Comparison of ENCODE assay signal across 26 mouse cellular contexts in the genomic region with DNA sequence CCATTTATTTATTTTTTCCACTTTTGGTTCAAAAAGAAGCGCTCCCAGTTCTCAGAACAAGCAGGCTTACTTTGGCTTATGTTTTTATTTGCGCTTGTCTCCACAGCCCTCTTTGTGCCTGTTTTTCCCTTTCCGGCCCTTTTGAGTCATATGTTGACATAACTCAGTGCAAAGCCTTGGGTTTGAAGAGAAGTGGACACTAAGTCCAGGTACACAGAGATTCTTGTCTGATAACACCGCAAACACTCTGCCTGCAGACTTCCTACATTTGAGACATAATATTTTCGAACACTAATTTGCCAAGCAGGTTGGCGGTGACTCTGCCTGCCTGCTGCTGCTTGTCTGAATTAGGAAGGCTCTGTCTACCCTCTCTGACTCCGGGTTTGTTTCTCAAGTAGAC.
DNase-seq lines count a peak whose midpoint lies in the region; ATAC-seq and TF ChIP-seq lines count a peak whose summit lies in the region.
"Had no signal": no experiment of that assay in that cellular context is flagged by ENCODE, and none has a peak within 500 bp of the region (broad histone marks: within the 10 kb centered on the region; RNA-seq: fewer than 3 reads in every experiment).

No protein-coding gene starts in this region.

- TF ChIP-seq POLR2A in lung, adult 2 months (IDR thresholded peaks at IDR 0.05; ENCODE audit: borderline replicate concordance, extremely low read depth, low read depth, low read length): no peak
- TF ChIP-seq POLR2A in cerebellum, adult 2 months (IDR thresholded peaks at IDR 0.05; ENCODE audit: borderline replicate concordance, insufficient read depth, low read length): no peak

- TF ChIP-seq EP300 in lung, postnatal 0 days (IDR thresholded peaks at IDR 0.05): no peak

- H3K27me3 ChIP-seq in forebrain, embryonic 14.5 days (replicated peaks; ENCODE audit: control insufficient read depth, insufficient read depth, low read length): no peaks in the 10 kb centered on the region
- H3K27me3 ChIP-seq in forebrain, embryonic 16.5 days (replicated peaks; ENCODE audit: control insufficient read depth, insufficient read depth, low read length): no peaks in the 10 kb centered on the region
- H3K27me3 ChIP-seq in lung, postnatal 0 days (replicated peaks; ENCODE audit: insufficient read depth, low read length): no peaks in the 10 kb centered on the region
- H3K27me3 ChIP-seq in embryonic facial prominence, embryonic 14.5 days (replicated peaks; ENCODE audit: control insufficient read depth, insufficient read depth, low read length): no peaks in the 10 kb centered on the region
- H3K27me3 ChIP-seq in stomach, embryonic 15.5 days (replicated peaks): no peaks in the 10 kb centered on the region
- no peaks in the 10 kb centered on the region for H3K27me3 ChIP-seq in cerebellum, adult 2 months (ENCODE audit: control insufficient read depth, insufficient read depth, low read length)
- H3K27me3 ChIP-seq: embryonic facial prominence, embryonic 13.5 days; forebrain, embryonic 13.5 days; heart, embryonic 12.5 days; kidney, embryonic 15.5 days; limb, embryonic 15.5 days had no signal

- peak; percentile 11 for DNase-seq in forebrain, embryonic 14.5 days (ENCODE audit: low spot score)
- peak; percentile 16 for DNase-seq in lung, postnatal 0 days (ENCODE audit: low spot score)
- no peak for DNase-seq in lung, adult 2 months
- DNase-seq in embryonic facial prominence, embryonic 14.5 days (ENCODE audit: low spot score): peak; percentile 16
- no peak for DNase-seq in cerebellum, adult 2 months
- no peak for DNase-seq in heart, adult 18-20 months
- DNase-seq: adrenal gland, adult 8-10 months; cerebellum, adult 18-20 months; cerebellum, postnatal 36 days; gastrocnemius, postnatal 10 days; heart, adult 11 months; heart, postnatal 10 days; kidney, adult 11 months; kidney, postnatal 36 days; left cerebral cortex, postnatal 4 days; lung, postnatal 14 days had no signal

- no peak for TF ChIP-seq CTCF in lung, postnatal 0 days (IDR thresholded peaks at IDR 0.05)
- no peak for TF ChIP-seq CTCF in lung, adult 2 months (IDR thresholded peaks at IDR 0.05; ENCODE audit: insufficient read depth, low read length)
- TF ChIP-seq CTCF in cerebellum, adult 2 months (IDR thresholded peaks at IDR 0.05; ENCODE audit: borderline replicate concordance, insufficient read depth, low read depth, low read length): no peak

- no peaks in the 10 kb centered on the region for H3K4me1 ChIP-seq in forebrain, embryonic 14.5 days (ENCODE audit: control insufficient read depth, insufficient read depth, low read length)
- H3K4me1 ChIP-seq in forebrain, embryonic 16.5 days (replicated peaks; ENCODE audit: control insufficient read depth, insufficient read depth, low read length): 0 out of 2 replicates have a peak, but pooled peaks cover 5% of the 10 kb centered on the region
- H3K4me1 ChIP-seq in lung, postnatal 0 days (ENCODE audit: insufficient read depth, low read depth, low read length): no peaks in the 10 kb centered on the region; the same call in 1 of the 2 replicates
- no peaks in the 10 kb centered on the region for H3K4me1 ChIP-seq in lung, adult 2 months (ENCODE audit: control insufficient read depth, insufficient read depth, low read length)
- H3K4me1 ChIP-seq in embryonic facial prominence, embryonic 14.5 days (ENCODE audit: control insufficient read depth, insufficient read depth, low read length): no peaks in the 10 kb centered on the region
- H3K4me1 ChIP-seq in stomach, embryonic 15.5 days: no peaks in the 10 kb centered on the region
- H3K4me1 ChIP-seq in cerebellum, adult 2 months (ENCODE audit: control insufficient read depth, insufficient read depth, low read length): no peaks in the 10 kb centered on the region
- H3K4me1 ChIP-seq: embryonic facial prominence, embryonic 13.5 days; kidney, embryonic 15.5 days; limb, embryonic 15.5 days had no signal

- WGBS in forebrain, embryonic 14.5 days: 82% methylated on average over 7 of the region's 7 CpGs
- 76% methylated on average over 7 of the region's 7 CpGs for WGBS in forebrain, embryonic 16.5 days
- 32% methylated on average over 7 of the region's 7 CpGs for WGBS in lung, postnatal 0 days
- 37% methylated on average over 7 of the region's 7 CpGs for WGBS in lung, adult 2 months
- 55% methylated on average over 7 of the region's 7 CpGs for WGBS in embryonic facial prominence, embryonic 14.5 days
- 53% methylated on average over 7 of the region's 7 CpGs for WGBS in stomach, embryonic 15.5 days
- 73% methylated on average over 7 of the region's 7 CpGs for WGBS in cerebellum, adult 2 months

- no peak overlapping the region for H3K4me2 ChIP-seq in forebrain, embryonic 14.5 days (ENCODE audit: low read length)
- H3K4me2 ChIP-seq in forebrain, embryonic 16.5 days (ENCODE audit: low read length): no peak overlapping the region
- H3K4me2 ChIP-seq in lung, postnatal 0 days (replicated peaks; ENCODE audit: low read depth, low read length): no peak overlapping the region
- no peak overlapping the region for H3K4me2 ChIP-seq in embryonic facial prominence, embryonic 14.5 days (ENCODE audit: low read depth, low read length)
- H3K4me2 ChIP-seq in stomach, embryonic 15.5 days: no peak overlapping the region
- H3K4me2 ChIP-seq: embryonic facial prominence, embryonic 13.5 days; forebrain, embryonic 13.5 days; heart, embryonic 12.5 days; kidney, embryonic 15.5 days; limb, embryonic 15.5 days; midbrain, embryonic 11.5 days had no signal

- no peak overlapping the region for H3K27ac ChIP-seq in forebrain, embryonic 14.5 days (ENCODE audit: low read depth, low read length)
- H3K27ac ChIP-seq in forebrain, embryonic 16.5 days (ENCODE audit: low read length): no peak overlapping the region
- no peak overlapping the region for H3K27ac ChIP-seq in lung, postnatal 0 days (ENCODE audit: low read length)
- H3K27ac ChIP-seq in embryonic facial prominence, embryonic 14.5 days (replicated peaks; ENCODE audit: low read depth, low read length): no peak overlapping the region
- H3K27ac ChIP-seq in stomach, embryonic 15.5 days: no peak overlapping the region
- H3K27ac ChIP-seq in cerebellum, adult 2 months (ENCODE audit: insufficient read depth, low read length): no peak overlapping the region
- H3K27ac ChIP-seq: embryonic facial prominence, embryonic 13.5 days; forebrain, embryonic 13.5 days; hindbrain, postnatal 0 days; kidney, embryonic 15.5 days; left cerebral cortex, adult 2 months; limb, embryonic 15.5 days had no signal

- H3K36me3 ChIP-seq in forebrain, embryonic 14.5 days (ENCODE audit: control insufficient read depth, insufficient read depth, low read length): no peaks in the 10 kb centered on the region
- H3K36me3 ChIP-seq in forebrain, embryonic 16.5 days (ENCODE audit: control insufficient read depth, insufficient read depth): no peaks in the 10 kb centered on the region
- H3K36me3 ChIP-seq in lung, postnatal 0 days (ENCODE audit: insufficient read depth, low read length): no peaks in the 10 kb centered on the region
- H3K36me3 ChIP-seq in embryonic facial prominence, embryonic 14.5 days (ENCODE audit: control insufficient read depth, insufficient read depth, low read length): no peaks in the 10 kb centered on the region
- no peaks in the 10 kb centered on the region for H3K36me3 ChIP-seq in stomach, embryonic 15.5 days
- H3K36me3 ChIP-seq: embryonic facial prominence, embryonic 13.5 days; heart, embryonic 12.5 days; kidney, embryonic 15.5 days; limb, embryonic 15.5 days had no signal

- no peak for ATAC-seq in forebrain, embryonic 14.5 days
- ATAC-seq in forebrain, embryonic 16.5 days: no peak
- ATAC-seq in lung, postnatal 0 days: no peak
- no peak for ATAC-seq in embryonic facial prominence, embryonic 14.5 days (ENCODE audit: low read depth)
- ATAC-seq in stomach, embryonic 15.5 days (ENCODE audit: insufficient read depth, low FRiP score, low read depth): peak; percentile 43; the same call in 1 of the 2 replicates
- ATAC-seq: hindbrain, postnatal 0 days had no signal

- H3K9me3 ChIP-seq in forebrain, embryonic 14.5 days (replicated peaks; ENCODE audit: control insufficient read depth, low read length): no peaks in the 10 kb centered on the region
- H3K9me3 ChIP-seq in forebrain, embryonic 16.5 days (ENCODE audit: control insufficient read depth, low read length): no peaks in the 10 kb centered on the region
- H3K9me3 ChIP-seq in lung, postnatal 0 days (ENCODE audit: low read length): no peaks in the 10 kb centered on the region
- no peaks in the 10 kb centered on the region for H3K9me3 ChIP-seq in embryonic facial prominence, embryonic 14.5 days (ENCODE audit: control insufficient read depth, low read length)
- H3K9me3 ChIP-seq in stomach, embryonic 15.5 days: no peaks in the 10 kb centered on the region
- H3K9me3 ChIP-seq: embryonic facial prominence, embryonic 13.5 days; forebrain, embryonic 13.5 days; heart, embryonic 12.5 days; kidney, embryonic 15.5 days; limb, embryonic 15.5 days had no signal

- H3K4me3 ChIP-seq in forebrain, embryonic 14.5 days (ENCODE audit: low read depth, low read length): no peak overlapping the region
- H3K4me3 ChIP-seq in forebrain, embryonic 16.5 days (replicated peaks; ENCODE audit: low read length): no peak overlapping the region
- no peak overlapping the region for H3K4me3 ChIP-seq in lung, postnatal 0 days (ENCODE audit: low read depth, low read length)
- no peak overlapping the region for H3K4me3 ChIP-seq in lung, adult 2 months (replicated peaks; ENCODE audit: extremely low read depth, low read depth, low read length)
- no peak overlapping the region for H3K4me3 ChIP-seq in embryonic facial prominence, embryonic 14.5 days (ENCODE audit: low read depth, low read length)
- no peak overlapping the region for H3K4me3 ChIP-seq in stomach, embryonic 15.5 days (replicated peaks)
- H3K4me3 ChIP-seq in cerebellum, adult 2 months (replicated peaks; ENCODE audit: insufficient read depth, low read depth, low read length): no peak overlapping the region
- H3K4me3 ChIP-seq: embryonic facial prominence, embryonic 13.5 days; forebrain, embryonic 13.5 days; heart, embryonic 12.5 days; kidney, embryonic 15.5 days; left cerebral cortex, adult 2 months; limb, embryonic 15.5 days had no signal

- H3K9ac ChIP-seq in forebrain, embryonic 14.5 days (ENCODE audit: low read length): no peak overlapping the region
- H3K9ac ChIP-seq in forebrain, embryonic 16.5 days (replicated peaks; ENCODE audit: low read depth, low read length): no peak overlapping the region
- H3K9ac ChIP-seq in lung, postnatal 0 days (replicated peaks; ENCODE audit: low read depth): no peak overlapping the region
- no peak overlapping the region for H3K9ac ChIP-seq in embryonic facial prominence, embryonic 14.5 days (ENCODE audit: low read depth, low read length)
- H3K9ac ChIP-seq in stomach, embryonic 15.5 days: no peak overlapping the region
- H3K9ac ChIP-seq: embryonic facial prominence, embryonic 13.5 days; forebrain, embryonic 13.5 days; heart, embryonic 12.5 days; kidney, embryonic 15.5 days; limb, embryonic 15.5 days had no signal

Comparison
In these comparisons a context has a peak if more than half of its experiments do, and no peak if none do; other contexts are left out.
1. DNase-seq: peak in forebrain, embryonic 14.5 days (single experiment), lung, postnatal 0 days (single experiment) and embryonic facial prominence, embryonic 14.5 days (single experiment); none in lung, adult 2 months (single experiment), cerebellum, adult 2 months (0 of 2) and heart, adult 18-20 months (0 of 2).